Mouse (Mus musculus) G1E (cell line): Measurements from ENCODE around the gene Spsb3.

Source experiments
- CTCF ChIP-seq: IDR thresholded peaks from 2 replicates; pipeline ENCODE4 v1.5.1; 2012; ENCODE audit warnings: low read depth, low read length, inconsistent platforms, mixed read lengths
- GATA1 ChIP-seq: IDR thresholded peaks from 2 replicates; pipeline ENCODE4 v1.6.1; 2012; ENCODE audit warnings: borderline replicate concordance, low read length, inconsistent platforms, mixed read lengths
- GATA2 ChIP-seq: IDR thresholded peaks from 2 replicates; pipeline ENCODE4 v1.6.1; 2012; ENCODE audit warnings: low read depth, low read length, inconsistent platforms, borderline replicate concordance
- POLR2AphosphoS5 ChIP-seq: IDR thresholded peaks from 2 replicates; pipeline ENCODE4 v1.6.1; 2012; ENCODE audit warnings: low read depth, low read length, inconsistent platforms; ENCODE audit not compliant: insufficient replicate concordance

GRCm38 (mm10) chr17:24860076-24860475, 26.4 kb upstream of the Spsb3 start:
- TF ChIP-seq CTCF (no peak), GATA1 (no peak), POLR2AphosphoS5 (no peak), GATA2 (no peak)
